Mouse (Mus musculus): ENCODE measurements at regions not wholly inside any gene's neighbourhood (a gene's known extent, or its start where the extent isn't known, plus 50 kb on each side); places are given as distances from the start of the nearest gene placed in this dataset.

GRCm38 (mm10) chr10:20775731-20776429 is 51.0 kb upstream of the Pde7b start:
- no peaks in the 10 kb centered on the region; the same call in 1 of the 2 replicates for H3K4me1 ChIP-seq
- H3K27me3 ChIP-seq (replicated peaks): no peaks in the 10 kb centered on the region
- H3K27ac ChIP-seq: no peak overlapping the region
- WGBS (ENCODE audit: insufficient replicate concordance): 67% methylated on average over 3 of the region's 3 CpGs
- no peaks in the 10 kb centered on the region for H3K9me3 ChIP-seq (replicated peaks)
- no peaks in the 10 kb centered on the region for H3K36me3 ChIP-seq
- H3K4me3 ChIP-seq: no peak overlapping the region
- ATAC-seq: no peak
- H3K9ac ChIP-seq: no peak overlapping the region
- H3K4me2 ChIP-seq: no peak overlapping the region
